Mouse (Mus musculus) forebrain, embryonic 15.5 days (tissue): Measurements from ENCODE around the gene Pcnt. TPM values are rescaled to one million over a fixed set of nuclear protein-coding genes. Genes with fewer than 3 reads are reported as not detected.

ENCODE experiments used
- ATAC-seq: fragments of 200-750 bp; cut with Nextera tagmentation; replicated peaks from 2 replicates; pipeline ENCODE4 v1.8.0; 2017; ENCODE audit warnings: mild to moderate bottlenecking, moderate TSS enrichment, moderate library complexity
- H3K27ac ChIP-seq: fragments of 300-500 bp; sonication (generic); replicated peaks from 2 replicates; pipeline ENCODE4 v1.5.1; 2015; ENCODE audit warnings: mild to moderate bottlenecking, inconsistent platforms
- H3K27me3 ChIP-seq: fragments of 300-500 bp; sonication (generic); 2 replicates; pipeline ENCODE4 v1.6.1; 2015; ENCODE audit warnings: inconsistent platforms
- H3K36me3 ChIP-seq: fragments of 300-500 bp; sonication (generic); 2 replicates; pipeline ENCODE4 v1.6.1; 2015; ENCODE audit warnings: mild to moderate bottlenecking, inconsistent platforms
- H3K4me1 ChIP-seq: fragments of 300-500 bp; sonication (generic); 2 replicates; pipeline ENCODE4 v1.6.1; 2015; ENCODE audit warnings: inconsistent platforms
- H3K4me2 ChIP-seq: fragments of 300-500 bp; sonication (generic); replicated peaks from 2 replicates; pipeline ENCODE4 v1.6.1; 2015; ENCODE audit warnings: mild to moderate bottlenecking, inconsistent platforms
- H3K4me3 ChIP-seq: fragments of 300-500 bp; sonication (generic); 2 replicates; pipeline ENCODE4 v1.5.1; 2015; ENCODE audit warnings: mild to moderate bottlenecking, inconsistent platforms
- H3K9ac ChIP-seq: fragments of 300-500 bp; sonication (generic); replicated peaks from 2 replicates; pipeline ENCODE4 v1.6.1; 2015; ENCODE audit warnings: mild to moderate bottlenecking, inconsistent platforms
- H3K9me3 ChIP-seq: fragments of 300-500 bp; sonication (generic); 2 replicates; pipeline ENCODE4 v1.6.1; 2016; ENCODE audit warnings: inconsistent platforms
- WGBS: fragments of 180-500 bp; shearing (Covaris S2); methylation state at CpG from one replicate; pipeline ENCODE4 v1.1.7; 2015; ENCODE audit warnings: mixed read lengths; 5-methylcytosine and 5-hydroxymethylcytosine counted together
- polyA plus RNA-seq: library from polyadenylated mRNA; unstranded; fragments of >200 nt; fragmentation: Nextera tagmentation; extraction: Ambion mirVana; gene quantifications from 2 replicates; pipeline ENCODE4 v1.2.1, GENCODE M21; 2015

Gene Pcnt
- 10.6 and 12.7 TPM in 2 replicates for polyA plus RNA-seq

DNA sequence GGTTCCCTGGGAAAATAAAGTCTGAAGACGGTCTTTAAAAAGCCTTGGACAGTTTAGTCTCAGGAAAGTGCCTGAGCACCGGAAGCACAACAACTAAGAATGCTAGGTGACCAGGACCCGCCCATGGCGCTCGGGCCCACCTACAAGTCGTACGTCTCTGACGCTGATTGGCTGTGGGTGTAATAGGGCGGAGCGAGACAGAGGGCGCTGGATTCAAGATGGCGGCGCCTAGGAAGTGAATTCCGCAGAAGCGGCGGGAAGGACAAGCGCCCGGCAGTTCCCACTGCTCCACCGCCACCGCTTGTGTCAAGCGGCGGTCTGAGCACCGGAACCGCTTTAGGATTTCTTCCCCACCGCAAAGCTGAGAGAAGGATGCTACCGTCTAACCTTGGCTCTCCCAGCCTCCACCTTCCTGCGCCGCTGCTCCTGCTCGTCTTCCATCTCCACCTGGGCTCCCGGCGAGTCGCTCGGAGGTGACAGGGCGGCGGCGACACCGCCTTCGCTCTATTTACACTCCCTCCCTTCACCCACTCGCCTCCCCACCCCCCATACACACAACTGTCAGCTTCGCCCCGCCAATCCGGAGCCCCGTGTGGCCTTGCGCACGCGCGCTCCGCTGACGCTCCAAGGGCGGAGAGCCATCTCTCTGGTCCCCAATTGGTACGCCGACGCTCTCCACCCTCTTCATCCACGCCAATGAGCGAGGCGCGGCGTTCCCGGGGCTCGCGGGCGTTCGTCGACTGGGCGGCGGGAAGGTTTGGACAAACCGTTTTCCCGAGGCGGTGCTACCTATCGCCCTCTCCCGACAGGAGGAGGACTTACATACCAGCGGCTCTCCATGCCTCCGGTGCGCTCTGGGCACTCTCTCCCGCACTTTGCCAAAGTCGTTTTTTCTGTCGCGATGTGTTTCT, at the start of gene Pcnt:
Gene Pcnt, minus strand, starts transcription at position 609 of the 911 bp plus-strand sequence.
- ATAC-seq, result peak; percentile 99
- Histone ChIP-seq H3K9me3 (no peaks in the 10 kb centered on the region), H3K4me2 (peak within 1 kb of the TSS; percentile 78), H3K27ac (peak within 1 kb of the TSS; percentile 96), H3K4me3 (peak within 1 kb of the TSS; percentile 88), H3K9ac (peak within 1 kb of the TSS; percentile 69), H3K4me1 (peaks cover 21% of the 10 kb centered on the region), H3K36me3 (peaks cover 13% of the 10 kb centered on the region), H3K27me3 (no peaks in the 10 kb centered on the region)
- WGBS, result under 1% methylated on average over 77 of the region's 78 CpGs

DNA sequence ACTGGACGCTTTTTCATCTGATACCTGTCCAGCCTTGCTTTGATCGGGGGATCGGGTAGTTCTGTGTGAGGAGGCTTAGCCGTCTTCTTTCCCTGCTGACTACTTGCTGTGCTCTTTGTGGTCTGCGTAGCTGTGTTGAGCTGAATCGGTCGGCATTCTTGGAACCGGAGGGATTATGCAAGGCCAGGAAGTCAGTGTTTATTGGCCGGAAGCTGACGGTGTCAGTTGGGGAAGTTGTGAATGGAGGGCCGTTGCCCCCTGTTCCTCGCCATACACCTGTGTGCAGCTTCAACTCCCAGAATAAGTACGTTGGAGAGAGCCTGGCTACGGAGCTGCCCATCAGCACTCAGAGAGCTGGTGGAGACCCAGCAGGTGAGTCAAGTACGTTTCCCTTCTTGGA, 46.6 kb upstream of the Pcnt start:
- Histone ChIP-seq H3K9me3 (no peaks in the 10 kb centered on the region), H3K4me2 (no peak overlapping the region), H3K27ac (no peak overlapping the region), H3K4me1 (no peaks in the 10 kb centered on the region), H3K9ac (no peak overlapping the region), H3K36me3 (peaks cover 92% of the 10 kb centered on the region), H3K4me3 (no peak overlapping the region), H3K27me3 (no peaks in the 10 kb centered on the region)
- no peak for ATAC-seq
- 93% methylated on average over 15 of the region's 15 CpGs for WGBS

DNA sequence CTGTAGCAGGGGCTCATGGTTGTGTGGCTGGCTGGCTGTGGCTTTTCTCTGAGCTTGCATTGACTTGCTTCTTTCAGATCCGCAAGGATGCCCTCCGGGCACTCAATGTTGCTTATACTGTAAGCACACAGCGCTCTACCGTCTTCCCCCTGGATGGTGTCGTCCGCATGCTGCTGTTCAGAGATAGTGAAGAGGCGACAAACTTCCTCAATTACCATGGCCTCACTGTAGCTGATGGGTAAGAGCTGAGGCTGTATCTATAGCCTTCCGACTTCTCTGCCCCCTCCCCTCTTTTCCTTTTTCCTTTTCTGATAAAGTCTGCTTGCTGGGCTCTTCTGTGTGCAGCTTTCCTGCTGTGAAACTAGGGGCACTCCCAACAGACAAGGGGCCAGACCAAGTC, 45.7 kb upstream of the Pcnt start:
- Histone ChIP-seq H3K4me3 (no peak overlapping the region), H3K9me3 (no peaks in the 10 kb centered on the region), H3K9ac (no peak overlapping the region), H3K36me3 (peaks cover 92% of the 10 kb centered on the region), H3K27me3 (no peaks in the 10 kb centered on the region), H3K4me2 (no peak overlapping the region), H3K4me1 (no peaks in the 10 kb centered on the region), H3K27ac (no peak overlapping the region)
- ATAC-seq, result no peak
- 94% methylated on average over 8 of the region's 8 CpGs for WGBS

DNA sequence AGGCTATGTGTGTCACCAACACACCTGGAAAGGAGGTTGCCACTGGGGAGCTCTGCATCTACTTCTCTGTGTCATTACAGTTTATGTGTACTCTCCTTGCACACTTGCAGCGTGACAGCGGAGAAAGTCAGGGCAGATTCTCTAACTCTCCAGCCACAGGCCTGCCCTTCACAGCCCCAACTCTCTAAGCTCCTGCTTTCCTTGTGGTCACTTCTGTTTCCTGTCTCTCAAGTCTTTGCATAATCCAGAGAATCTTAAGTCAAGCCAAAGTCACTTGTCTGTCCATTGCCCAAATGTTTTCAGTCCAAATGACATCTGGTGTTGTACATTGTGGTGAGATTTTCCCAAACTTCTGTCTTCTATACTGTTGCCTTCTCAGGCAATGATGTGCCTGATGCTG, 43.7 kb upstream of the Pcnt start:
- Histone ChIP-seq H3K4me1 (no peaks in the 10 kb centered on the region), H3K36me3 (peaks cover 95% of the 10 kb centered on the region), H3K4me3 (no peak overlapping the region), H3K4me2 (no peak overlapping the region), H3K27ac (no peak overlapping the region), H3K9ac (no peak overlapping the region), H3K27me3 (no peaks in the 10 kb centered on the region), H3K9me3 (no peaks in the 10 kb centered on the region)
- 99% methylated on average over 2 of the region's 2 CpGs for WGBS
- ATAC-seq, result no peak

DNA sequence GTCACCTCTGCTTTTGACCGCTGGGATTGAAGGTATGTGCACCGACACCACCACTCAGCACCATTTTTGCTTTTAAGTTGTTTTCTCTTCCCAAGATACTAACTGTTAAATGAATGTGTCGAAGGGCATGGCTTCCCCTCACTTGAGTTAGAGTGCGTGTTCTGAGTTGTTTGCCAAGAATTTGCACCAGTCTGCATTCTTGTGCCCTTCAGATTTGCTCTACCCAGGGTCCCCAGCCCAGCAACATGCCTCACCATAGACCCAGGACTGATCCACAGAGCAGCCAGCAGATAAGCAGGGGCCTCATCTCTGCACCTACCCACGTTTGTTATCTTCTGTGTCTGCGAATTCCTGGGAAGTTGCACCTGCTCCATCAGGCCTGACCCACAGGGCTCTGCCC, 38.9 kb upstream of the Pcnt start:
- Histone ChIP-seq H3K9me3 (no peaks in the 10 kb centered on the region), H3K4me3 (no peak overlapping the region), H3K4me2 (no peak overlapping the region), H3K4me1 (no peaks in the 10 kb centered on the region), H3K27me3 (no peaks in the 10 kb centered on the region), H3K36me3 (peaks cover 95% of the 10 kb centered on the region), H3K27ac (no peak overlapping the region), H3K9ac (no peak overlapping the region)
- no peak for ATAC-seq
- WGBS, result 97% methylated on average over 6 of the region's 6 CpGs

DNA sequence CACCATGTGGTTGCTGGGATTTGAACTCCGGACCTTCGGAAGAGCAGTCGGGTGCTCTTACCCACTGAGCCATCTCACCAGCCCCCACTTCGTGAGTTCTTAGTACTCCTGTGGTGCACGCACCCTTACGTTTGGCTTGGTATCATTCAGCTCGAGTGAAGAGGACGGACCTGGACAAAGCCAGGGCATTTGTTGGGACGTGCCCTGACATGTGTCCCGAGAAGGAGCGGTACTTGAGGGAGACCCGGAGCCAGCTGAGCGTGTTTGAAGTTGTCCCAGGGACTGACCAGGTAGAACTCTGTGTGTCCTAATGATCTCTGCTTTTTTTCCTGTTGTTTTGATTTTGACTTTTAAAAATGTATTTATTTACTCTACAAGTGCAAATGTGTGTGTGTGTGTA, 38.3 kb upstream of the Pcnt start:
- 92% methylated on average over 13 of the region's 13 CpGs for WGBS
- H3K9me3 ChIP-seq, result no peaks in the 10 kb centered on the region
- peaks cover 94% of the 10 kb centered on the region for H3K36me3 ChIP-seq
- no peak overlapping the region for H3K4me3 ChIP-seq
- no peak overlapping the region for H3K9ac ChIP-seq
- no peaks in the 10 kb centered on the region for H3K27me3 ChIP-seq
- no peaks in the 10 kb centered on the region for H3K4me1 ChIP-seq
- no peak overlapping the region for H3K27ac ChIP-seq
- no peak for ATAC-seq
- H3K4me2 ChIP-seq, result no peak overlapping the region

DNA sequence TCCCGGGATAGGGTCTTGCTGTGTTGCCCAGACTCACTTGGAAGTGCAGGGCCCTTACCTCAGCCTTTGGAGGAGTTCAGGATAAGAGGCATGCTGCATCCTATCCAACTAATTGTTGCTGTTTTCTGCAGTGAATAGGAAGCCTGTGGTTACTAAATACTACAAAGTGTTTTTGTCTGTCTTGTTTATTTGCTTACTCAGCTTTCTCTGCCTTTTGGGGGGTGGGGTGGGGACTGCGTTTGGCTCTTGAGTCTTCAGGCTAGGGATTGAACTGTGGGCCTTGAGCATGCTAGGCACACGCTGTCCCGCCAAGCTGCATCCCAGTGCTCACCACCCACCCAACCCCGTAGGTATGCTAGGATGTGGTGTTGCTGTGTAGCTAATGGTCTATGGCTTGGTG, 31.2 kb upstream of the Pcnt start:
- Histone ChIP-seq H3K9ac (0 out of 2 replicates have a peak overlapping the region, but pooled peaks have one; percentile 12), H3K9me3 (no peaks in the 10 kb centered on the region), H3K27me3 (no peaks in the 10 kb centered on the region), H3K27ac (no peak overlapping the region), H3K4me3 (no peak overlapping the region), H3K4me2 (no peak overlapping the region), H3K36me3 (peaks cover 62% of the 10 kb centered on the region), H3K4me1 (peaks cover 27% of the 10 kb centered on the region)
- ATAC-seq, result no peak
- WGBS, result 88% methylated on average over 5 of the region's 5 CpGs

DNA sequence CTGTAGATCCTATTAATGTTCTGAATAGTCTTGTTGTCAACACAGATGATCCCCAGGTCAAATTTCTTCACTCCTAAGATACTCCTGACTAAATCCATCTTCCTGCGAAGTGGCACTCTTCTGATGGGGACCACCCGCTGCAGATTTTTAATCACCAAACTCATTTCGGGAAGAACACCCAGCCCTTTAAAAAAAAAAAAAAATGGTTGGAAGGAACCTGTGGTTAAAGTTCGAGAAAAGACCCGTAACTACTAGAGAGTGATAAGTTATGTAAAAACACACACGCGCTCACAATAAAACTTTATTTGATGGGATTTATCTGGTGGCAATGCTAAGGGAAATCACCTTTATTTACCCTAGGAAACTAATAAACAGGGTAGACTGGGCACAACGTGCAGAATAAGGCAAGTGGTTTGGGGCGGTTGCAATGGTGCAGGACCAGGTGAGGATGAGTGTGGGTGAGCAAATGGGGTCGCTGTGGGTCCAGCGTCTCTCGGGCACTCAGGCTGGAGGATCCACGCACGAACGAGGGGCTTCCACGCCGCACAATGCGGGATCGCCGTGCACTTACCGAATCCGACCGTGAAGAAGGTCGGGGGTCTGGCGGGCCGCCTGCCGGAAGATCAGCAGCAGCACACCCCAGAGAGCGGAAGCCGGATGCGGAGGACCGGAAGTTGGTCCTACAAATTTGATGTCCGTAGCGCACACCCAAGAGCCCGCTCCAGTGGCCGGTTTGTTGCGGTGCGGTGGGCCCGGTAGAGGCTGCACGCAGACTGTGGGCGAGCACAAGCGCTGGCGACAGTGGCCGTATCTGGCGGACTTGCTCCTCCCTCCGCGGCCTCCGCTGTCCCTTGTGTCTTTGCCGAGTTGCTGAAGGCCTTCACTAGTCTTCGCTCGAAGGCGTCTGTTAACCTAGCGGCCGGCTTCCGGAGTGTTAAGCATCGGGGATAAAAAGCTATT, 25.9 kb upstream of the Pcnt start, which contains the start of the genes Mcm3ap and Ybey:
Gene Mcm3ap, plus strand, starts transcription at position 725 of the 960 bp plus-strand sequence.
Gene Ybey, minus strand, starts transcription at position 912 of the 960 bp plus-strand sequence.
- 1% methylated on average over 55 of the region's 55 CpGs for WGBS
- Histone ChIP-seq H3K4me1 (peaks cover 28% of the 10 kb centered on the region), H3K27me3 (no peaks in the 10 kb centered on the region), H3K9ac (peak within 1 kb of the TSS; percentile 86), H3K27ac (peak within 1 kb of the TSS; percentile 87), H3K4me3 (peak within 1 kb of the TSS; percentile 69), H3K4me2 (peak within 1 kb of the TSS; percentile 58), H3K36me3 (peaks cover 30% of the 10 kb centered on the region), H3K9me3 (no peaks in the 10 kb centered on the region)
- peak; percentile 99 for ATAC-seq

DNA sequence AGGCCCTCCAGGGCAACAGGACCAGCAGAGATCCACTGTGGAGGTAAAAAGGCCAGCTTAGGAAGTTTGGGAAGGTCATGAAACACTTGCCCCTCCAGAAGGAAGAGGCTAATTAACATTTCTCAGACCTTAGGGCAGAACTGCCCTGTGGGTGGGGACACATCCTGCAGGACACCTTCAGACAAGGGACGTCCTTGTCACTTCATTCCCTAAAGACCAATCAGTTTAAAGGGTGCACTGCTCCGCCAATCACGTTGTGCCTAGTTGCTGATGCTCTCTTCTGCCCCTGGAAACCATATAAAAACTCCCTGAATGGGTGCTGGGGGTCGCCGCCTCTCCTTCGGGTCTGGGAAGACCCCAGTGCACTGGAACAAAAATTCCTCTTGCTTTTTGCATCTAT, 20.1 kb upstream of the Pcnt start:
- peaks cover 3% of the 10 kb centered on the region; the same call in 1 of the 2 replicates for H3K4me1 ChIP-seq
- WGBS, result 85% methylated on average over 6 of the region's 6 CpGs
- no peaks in the 10 kb centered on the region for H3K9me3 ChIP-seq
- no peak for ATAC-seq
- no peak overlapping the region for H3K27ac ChIP-seq
- H3K9ac ChIP-seq, result no peak overlapping the region
- H3K4me2 ChIP-seq, result no peak overlapping the region
- no peak overlapping the region for H3K4me3 ChIP-seq
- H3K36me3 ChIP-seq, result 0 out of 2 replicates have a peak, but pooled peaks cover 2% of the 10 kb centered on the region
- no peaks in the 10 kb centered on the region for H3K27me3 ChIP-seq

DNA sequence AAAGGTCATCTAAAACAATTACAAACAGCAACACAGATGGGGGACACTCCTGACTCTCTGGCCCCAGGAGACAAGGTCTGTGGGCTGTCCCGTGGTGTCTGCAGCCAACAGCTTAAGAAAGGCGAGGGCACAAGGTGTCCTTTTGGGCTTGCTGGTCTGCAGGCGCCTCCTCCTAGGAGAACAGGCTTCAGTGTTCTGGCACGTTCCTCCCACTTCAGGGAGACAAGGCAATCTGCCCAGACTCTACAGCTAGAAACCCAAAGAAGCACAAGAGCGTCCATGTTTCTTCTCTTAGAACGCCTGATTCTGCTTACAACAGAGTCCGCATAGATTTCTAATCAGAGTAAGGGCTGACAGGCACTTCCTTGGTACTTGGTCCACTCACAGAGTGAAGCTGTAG, 19.7 kb upstream of the Pcnt start:
- H3K4me2 ChIP-seq, result no peak overlapping the region
- 90% methylated on average over 7 of the region's 7 CpGs for WGBS
- no peak overlapping the region for H3K27ac ChIP-seq
- no peaks in the 10 kb centered on the region for H3K4me1 ChIP-seq
- H3K27me3 ChIP-seq, result no peaks in the 10 kb centered on the region
- H3K4me3 ChIP-seq, result no peak overlapping the region
- no peak for ATAC-seq
- H3K9ac ChIP-seq, result no peak overlapping the region
- H3K9me3 ChIP-seq, result no peaks in the 10 kb centered on the region
- 0 out of 2 replicates have a peak, but pooled peaks cover 2% of the 10 kb centered on the region for H3K36me3 ChIP-seq

DNA sequence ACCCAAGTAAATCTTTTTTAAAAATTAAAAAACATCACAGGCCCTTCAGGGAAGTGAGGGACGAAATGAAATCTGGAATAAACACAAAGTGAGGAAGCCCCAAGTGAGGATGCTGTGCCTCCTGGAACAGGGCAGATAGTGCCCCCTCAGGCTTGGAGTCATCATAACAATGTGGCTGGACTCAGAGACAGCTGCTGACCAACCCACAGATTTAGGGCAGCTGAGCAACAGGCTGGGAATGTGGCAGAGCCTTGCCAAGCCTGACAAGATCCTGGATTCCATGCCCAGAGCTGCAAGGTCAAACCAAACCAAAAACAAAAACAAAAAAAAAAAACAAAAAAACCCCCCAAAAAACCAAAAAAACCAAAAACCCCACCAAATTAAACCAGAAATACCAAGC, 18.7 kb upstream of the Pcnt start:
- Histone ChIP-seq H3K27me3 (no peaks in the 10 kb centered on the region), H3K4me2 (no peak overlapping the region), H3K9ac (no peak overlapping the region), H3K36me3 (0 out of 2 replicates have a peak, but pooled peaks cover 2% of the 10 kb centered on the region), H3K27ac (no peak overlapping the region), H3K4me1 (no peaks in the 10 kb centered on the region), H3K9me3 (no peaks in the 10 kb centered on the region), H3K4me3 (no peak overlapping the region)
- ATAC-seq, result no peak
- WGBS, result 77% methylated on average over 1 of the region's 1 CpGs

DNA sequence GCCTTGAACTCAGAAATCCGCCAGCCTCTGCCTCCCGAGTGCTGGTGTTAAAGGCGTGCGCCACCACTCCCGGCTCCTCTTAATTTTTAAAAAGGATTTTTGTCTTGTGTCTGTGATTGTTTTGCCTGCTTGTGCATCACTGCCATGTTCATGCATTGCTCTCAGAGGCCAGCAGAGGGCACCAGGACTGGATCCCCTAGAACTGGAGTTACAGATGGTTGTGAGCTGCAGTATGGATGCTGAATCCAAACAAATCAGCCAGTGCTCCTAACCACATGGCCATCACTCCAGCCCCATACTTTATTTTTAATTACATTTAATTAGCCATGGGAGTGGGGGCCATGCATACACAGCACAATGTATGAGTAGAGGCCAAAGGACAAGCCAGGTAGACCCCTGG, 12.7 kb upstream of the Pcnt start:
- Histone ChIP-seq H3K4me2 (no peak overlapping the region), H3K27ac (no peak overlapping the region), H3K4me1 (no peaks in the 10 kb centered on the region), H3K9ac (no peak overlapping the region), H3K9me3 (no peaks in the 10 kb centered on the region), H3K36me3 (no peaks in the 10 kb centered on the region), H3K27me3 (no peaks in the 10 kb centered on the region), H3K4me3 (no peak overlapping the region)
- ATAC-seq, result 0 out of 2 replicates have a peak, but pooled peaks have one; percentile 13
- WGBS, result 58% methylated on average over 5 of the region's 5 CpGs
